Comparison of ENCODE assay signal across 9 mouse cellular contexts in the genomic region with DNA sequence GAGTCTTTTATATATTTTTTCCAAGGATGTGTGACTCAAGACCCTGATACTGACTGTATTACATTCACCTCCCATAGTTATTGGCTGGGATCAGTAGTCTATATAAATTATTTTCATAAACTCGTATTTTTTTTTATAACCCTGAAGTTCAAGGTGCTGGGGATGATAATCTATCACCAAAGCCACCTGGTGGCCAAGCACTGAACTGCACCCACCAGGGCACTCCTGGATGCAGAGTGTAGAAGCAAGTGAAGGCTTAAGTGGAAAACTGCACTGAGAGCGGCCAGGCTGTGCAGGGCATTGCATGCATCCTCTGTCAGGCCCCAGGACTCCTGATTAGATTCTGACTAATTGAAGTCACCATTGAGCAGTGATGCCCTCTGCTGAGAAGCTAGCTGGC. TPM values are rescaled to one million over a fixed set of nuclear protein-coding genes. Genes with fewer than 3 reads are reported as not detected.
DNase-seq lines count a peak whose midpoint lies in the region; ATAC-seq and TF ChIP-seq lines count a peak whose summit lies in the region.
"Had no signal": no experiment of that assay in that cellular context is flagged by ENCODE, and none has a peak within 500 bp of the region (broad histone marks: within the 10 kb centered on the region; RNA-seq: fewer than 3 reads in every experiment).

No protein-coding gene starts in this region.

- no peak overlapping the region for H3K9ac ChIP-seq in heart, postnatal 0 days (replicated peaks; ENCODE audit: low read depth, low read length)
- no peak overlapping the region for H3K9ac ChIP-seq in MEL (ENCODE audit: control insufficient read depth, low read depth, low read length, poor library complexity, severe bottlenecking)
- H3K9ac ChIP-seq in midbrain, embryonic 14.5 days (replicated peaks; ENCODE audit: low read length), result no peak overlapping the region
- H3K9ac ChIP-seq: limb, embryonic 15.5 days had no signal

- peak; percentile 64 for TF ChIP-seq RAD21 in MEL (IDR thresholded peaks at IDR 0.05; ENCODE audit: low read depth, low read length)

- TF ChIP-seq POLR2A in MEL (IDR thresholded peaks at IDR 0.05; ENCODE audit: control insufficient read depth in 1 of 2, insufficient read depth in 1 of 2, low read depth in 1 of 2, low read length in 2 of 2, poor library complexity in 1 of 2), result no peak
- no peak for TF ChIP-seq POLR2A in cerebellum, adult 2 months (IDR thresholded peaks at IDR 0.05; ENCODE audit: borderline replicate concordance, insufficient read depth, low read length)
- TF ChIP-seq POLR2A in testis, adult 2 months (IDR thresholded peaks at IDR 0.05; ENCODE audit: control insufficient read depth, low read depth, low read length), result no peak

- no peaks in the 10 kb centered on the region for H3K9me3 ChIP-seq in heart, postnatal 0 days (replicated peaks; ENCODE audit: control insufficient read depth, low read length)
- no peaks in the 10 kb centered on the region for H3K9me3 ChIP-seq in heart, embryonic 10.5 days
- H3K9me3 ChIP-seq in MEL (replicated peaks; ENCODE audit: insufficient read depth, low read length), result no peaks in the 10 kb centered on the region
- no peaks in the 10 kb centered on the region for H3K9me3 ChIP-seq in midbrain, embryonic 14.5 days (ENCODE audit: control insufficient read depth, low read length)
- H3K9me3 ChIP-seq: limb, embryonic 15.5 days had no signal

- peak; percentile 67 for TF ChIP-seq CTCF in heart, postnatal 0 days (IDR thresholded peaks at IDR 0.05; ENCODE audit: low read depth)
- peak; percentile 68 to 73 (median 71) for TF ChIP-seq CTCF in MEL (IDR thresholded peaks at IDR 0.05 in 2 of 3, conservative IDR thresholded peaks at IDR 0.05 in 1 of 3; ENCODE audit: control insufficient read depth in 1 of 3, insufficient read depth in 1 of 3, low read depth in 2 of 3, low read length in 3 of 3, poor library complexity in 1 of 3, severe bottlenecking in 1 of 3)
- peak; percentile 83 for TF ChIP-seq CTCF in cerebellum, adult 2 months (IDR thresholded peaks at IDR 0.05; ENCODE audit: borderline replicate concordance, insufficient read depth, low read depth, low read length)
- TF ChIP-seq CTCF in left cerebral cortex, adult 2 months (IDR thresholded peaks at IDR 0.05), result peak; percentile 95
- TF ChIP-seq CTCF in testis, adult 2 months (IDR thresholded peaks at IDR 0.05; ENCODE audit: control insufficient read depth, insufficient read depth, insufficient replicate concordance, low read depth, low read length), result peak; percentile 82; the same call in 1 of the 2 replicates

- intact Hi-C loops in left cerebral cortex, adult 2 months (cut with DNase I), result loop anchor here (5.0 kb wide), 3 partner anchors 35 to 215 kb away; a partner anchor contains a TSS

- no peak for ATAC-seq in heart, postnatal 0 days (ENCODE audit: insufficient read depth, low read depth)
- ATAC-seq in midbrain, embryonic 14.5 days (ENCODE audit: low FRiP score, low TSS enrichment), result no peak

- H3K36me3 ChIP-seq in heart, postnatal 0 days (replicated peaks; ENCODE audit: control insufficient read depth, insufficient read depth, low read length), result no peaks in the 10 kb centered on the region
- no peaks in the 10 kb centered on the region for H3K36me3 ChIP-seq in heart, embryonic 10.5 days
- H3K36me3 ChIP-seq in MEL (ENCODE audit: control insufficient read depth in 1 of 2, insufficient read depth in 2 of 2, low read length in 2 of 2), result no peaks in the 10 kb centered on the region
- H3K36me3 ChIP-seq in midbrain, embryonic 14.5 days (ENCODE audit: control insufficient read depth, insufficient read depth, low read length), result no peaks in the 10 kb centered on the region; the same call in 1 of the 2 replicates
- H3K36me3 ChIP-seq in testis, adult 2 months (ENCODE audit: control insufficient read depth, insufficient read depth, low read length), result no peaks in the 10 kb centered on the region
- H3K36me3 ChIP-seq: limb, embryonic 15.5 days had no signal

- H3K27me3 ChIP-seq in heart, postnatal 0 days (ENCODE audit: control insufficient read depth, insufficient read depth, low read length), result peaks cover 79% of the 10 kb centered on the region
- H3K27me3 ChIP-seq in heart, embryonic 10.5 days (ENCODE audit: insufficient read depth, poor library complexity, severe bottlenecking), result peaks cover 94% of the 10 kb centered on the region
- H3K27me3 ChIP-seq in MEL (ENCODE audit: control insufficient read depth in 1 of 2, insufficient read depth in 2 of 2, low read length in 2 of 2), result no peaks in the 10 kb centered on the region
- H3K27me3 ChIP-seq in cerebellum, adult 2 months (ENCODE audit: control insufficient read depth, insufficient read depth, low read length), result no peaks in the 10 kb centered on the region
- peaks cover 15% of the 10 kb centered on the region; the same call in 1 of the 2 replicates for H3K27me3 ChIP-seq in midbrain, embryonic 14.5 days (ENCODE audit: control insufficient read depth, insufficient read depth, low read length)
- H3K27me3 ChIP-seq in testis, adult 2 months (ENCODE audit: control insufficient read depth, insufficient read depth, low read length), result no peaks in the 10 kb centered on the region; the same call in 1 of the 2 replicates

- H3K4me1 ChIP-seq in heart, postnatal 0 days (ENCODE audit: control insufficient read depth, insufficient read depth), result no peaks in the 10 kb centered on the region
- H3K4me1 ChIP-seq in heart, embryonic 10.5 days, result peaks cover 4% of the 10 kb centered on the region; the same call in 1 of the 2 replicates
- no peaks in the 10 kb centered on the region for H3K4me1 ChIP-seq in MEL (ENCODE audit: control insufficient read depth in 1 of 2, insufficient read depth in 2 of 2, low read length in 2 of 2)
- peaks cover 12% of the 10 kb centered on the region; the same call in 1 of the 2 replicates for H3K4me1 ChIP-seq in cerebellum, adult 2 months (ENCODE audit: control insufficient read depth, insufficient read depth, low read length)
- no peaks in the 10 kb centered on the region for H3K4me1 ChIP-seq in midbrain, embryonic 14.5 days (ENCODE audit: control insufficient read depth, insufficient read depth, low read length)
- peaks cover 4% of the 10 kb centered on the region; the same call in 1 of the 2 replicates for H3K4me1 ChIP-seq in testis, adult 2 months (ENCODE audit: control insufficient read depth, insufficient read depth, low read length)

- no peak overlapping the region for H3K4me3 ChIP-seq in heart, postnatal 0 days (ENCODE audit: low read depth, low read length)
- no peak overlapping the region for H3K4me3 ChIP-seq in heart, embryonic 10.5 days
- H3K4me3 ChIP-seq in MEL (ENCODE audit: control insufficient read depth in 1 of 2, insufficient read depth in 1 of 2, low read depth in 2 of 2, low read length in 2 of 2), result no peak overlapping the region
- H3K4me3 ChIP-seq in cerebellum, adult 2 months (replicated peaks; ENCODE audit: insufficient read depth, low read depth, low read length), result no peak overlapping the region
- H3K4me3 ChIP-seq in left cerebral cortex, adult 2 months, result no peak overlapping the region
- no peak overlapping the region for H3K4me3 ChIP-seq in midbrain, embryonic 14.5 days (replicated peaks; ENCODE audit: low read depth, low read length)
- H3K4me3 ChIP-seq in testis, adult 2 months (ENCODE audit: control insufficient read depth, low read depth, low read length), result no peak overlapping the region
- H3K4me3 ChIP-seq: limb, embryonic 15.5 days had no signal

- no peak overlapping the region for H3K27ac ChIP-seq in heart, postnatal 0 days (ENCODE audit: low read depth)
- H3K27ac ChIP-seq in heart, embryonic 10.5 days, result no peak overlapping the region
- no peak overlapping the region for H3K27ac ChIP-seq in MEL (ENCODE audit: control insufficient read depth, low read depth, low read length)
- no peak overlapping the region for H3K27ac ChIP-seq in cerebellum, adult 2 months (ENCODE audit: insufficient read depth, low read length)
- H3K27ac ChIP-seq in left cerebral cortex, adult 2 months, result no peak overlapping the region
- no peak overlapping the region for H3K27ac ChIP-seq in midbrain, embryonic 14.5 days (replicated peaks; ENCODE audit: low read depth, low read length)
- H3K27ac ChIP-seq in testis, adult 2 months (ENCODE audit: control insufficient read depth, insufficient read depth, low read depth, low read length), result no peak overlapping the region
- H3K27ac ChIP-seq: limb, embryonic 15.5 days had no signal

- 44% methylated on average over 2 of the region's 2 CpGs for WGBS in heart, postnatal 0 days
- WGBS in heart, embryonic 10.5 days, result 40% methylated on average over 2 of the region's 2 CpGs
- WGBS in cerebellum, adult 2 months, result 36% methylated on average over 2 of the region's 2 CpGs
- 28% methylated on average over 2 of the region's 2 CpGs for WGBS in midbrain, embryonic 14.5 days

- H3K4me2 ChIP-seq in heart, postnatal 0 days (ENCODE audit: low read depth, low read length), result no peak overlapping the region
- no peak overlapping the region for H3K4me2 ChIP-seq in midbrain, embryonic 14.5 days (ENCODE audit: low read length)
- H3K4me2 ChIP-seq: limb, embryonic 15.5 days had no signal

- DNase-seq in heart, postnatal 0 days (ENCODE audit: low spot score), result peak; percentile 17
- DNase-seq in heart, embryonic 10.5 days (ENCODE audit: low spot score), result no peak
- peak; percentile 43 for DNase-seq in MEL (ENCODE audit: low read depth, low spot score)
- peak; percentile 62 to 77 for DNase-seq in cerebellum, adult 2 months
- peak; percentile 61 to 71 for DNase-seq in frontal cortex, postnatal 36 days (ENCODE audit: low spot score in 2 of 2)
- peak; percentile 60 to 73 for DNase-seq in left cerebral cortex, adult 2 months (ENCODE audit: extremely low spot score in 1 of 2, low spot score in 2 of 2)
- DNase-seq in midbrain, embryonic 14.5 days, result peak; percentile 90

- no peaks in the 10 kb centered on the region for H3K79me2 ChIP-seq in MEL (ENCODE audit: control insufficient read depth, insufficient read depth, low read length, poor library complexity)

- no peak for TF ChIP-seq EP300 in heart, postnatal 0 days (IDR thresholded peaks at IDR 0.05; ENCODE audit: low read depth)
- TF ChIP-seq EP300 in MEL (IDR thresholded peaks at IDR 0.05; ENCODE audit: low read depth in 1 of 2, low read length in 2 of 2), result no peak

RNA-seq across cellular contexts. Expression of a gene that starts 21.9 kb away (rescaled TPM):
- total RNA-seq in heart, postnatal 0 days (2014; rRNA removed; ENCODE audit: low replicate concordance), result not detected in 2 replicates
- polyA plus RNA-seq in heart, postnatal 0 days (2015; fragmentation: Nextera tagmentation; extraction: Ambion mirVana), result not detected in 2 replicates
- polyA plus RNA-seq in heart, embryonic 10.5 days (2016; fragmentation: Nextera tagmentation; extraction: Ambion mirVana), result 0.11 TPM in 1 of 2 replicates, not detected in the other
- not detected in 2 replicates for total RNA-seq in MEL (2012; rRNA removed)
- polyA plus RNA-seq in MEL (2012; ENCODE audit: insufficient read depth in 1 of 2, insufficient read length in 2 of 2, low read depth in 1 of 2, low replicate concordance in 2 of 2, missing spikeins in 1 of 2), result not detected
- not detected in 2 replicates for polyA plus RNA-seq in cerebellum, adult 2 months (2012; rRNA removed)
- not detected for total RNA-seq in left cerebral cortex, adult 2 months (2021)
- 0.26 and 0.61 TPM in 2 replicates for polyA plus RNA-seq in midbrain, embryonic 14.5 days (2014; fragmentation: Nextera tagmentation; extraction: Ambion mirVana)
- 22.5 and 24.5 TPM in 2 replicates for polyA plus RNA-seq in testis, adult 2 months (2012; rRNA removed)

RNA-seq across cellular contexts. Expression of a gene that starts 32.6 kb away (rescaled TPM):
- total RNA-seq in heart, postnatal 0 days (2014; rRNA removed; ENCODE audit: low replicate concordance), result 0.08 and 6.5 TPM in 2 replicates
- polyA plus RNA-seq in heart, postnatal 0 days (2015; fragmentation: Nextera tagmentation; extraction: Ambion mirVana), result 0.40 and 0.67 TPM in 2 replicates
- 4.3 and 6.8 TPM in 2 replicates for polyA plus RNA-seq in heart, embryonic 10.5 days (2016; fragmentation: Nextera tagmentation; extraction: Ambion mirVana)
- 0.08 TPM in 1 of 2 replicates, not detected in the other for total RNA-seq in MEL (2012; rRNA removed)
- not detected for polyA plus RNA-seq in MEL (2012; ENCODE audit: insufficient read depth in 1 of 2, insufficient read length in 2 of 2, low read depth in 1 of 2, low replicate concordance in 2 of 2, missing spikeins in 1 of 2)
- 87.9 and 92.7 TPM in 2 replicates for polyA plus RNA-seq in cerebellum, adult 2 months (2012; rRNA removed)
- total RNA-seq in left cerebral cortex, adult 2 months (2021), result 100 to 1,000 TPM; 180 to 183 TPM
- polyA plus RNA-seq in midbrain, embryonic 14.5 days (2014; fragmentation: Nextera tagmentation; extraction: Ambion mirVana), result 91.5 and 103 TPM in 2 replicates
- 0.66 and 0.84 TPM in 2 replicates for polyA plus RNA-seq in testis, adult 2 months (2012; rRNA removed)

Comparison
In these comparisons a context has a peak if more than half of its experiments do, and no peak if none do; other contexts are left out.
1. RNA of a gene that starts 21.9 kb away (polyA plus RNA-seq): 22.5 to 24.5 TPM in testis, adult 2 months; 0.26 to 0.61 TPM in midbrain, embryonic 14.5 days, 0.11 TPM in heart, embryonic 10.5 days, not detected in heart, postnatal 0 days, not detected in MEL and not detected in cerebellum, adult 2 months; every median in the first group is over 10 times any median in the second.
2. RNA of a gene that starts 32.6 kb away (polyA plus RNA-seq): 87.9 to 92.7 TPM in cerebellum, adult 2 months and 91.5 to 103 TPM in midbrain, embryonic 14.5 days; 4.3 to 6.8 TPM in heart, embryonic 10.5 days, 0.66 to 0.84 TPM in testis, adult 2 months, 0.40 to 0.67 TPM in heart, postnatal 0 days and not detected in MEL; every median in the first group is over 10 times any median in the second.
3. Peak in every context shown above with its lines, with median percentiles within 50 percentile points of each other: CTCF ChIP-seq.